Mouse (Mus musculus) ES-CJ7 (cell line): ENCODE data around the gene Cptp.
A peak's percentile ranks its signal among the peaks of the same experiment; 100 is the strongest.

Experiments
- DNase-seq: peaks from one replicate; pipeline ENCODE4 v3.0.0; 2011; ENCODE audit warnings: low read depth, low spot score

The Cptp gene

GRCm38 (mm10) chr4:155887674-155888073 lies 18.4 kb upstream of the Cptp start:
- DNase-seq: no peak

GRCm38 (mm10) chr4:155886330-155886729 lies 17.1 kb upstream of the Cptp start:
- DNase-seq: no peak

- no peak for DNase-seq
These were observed 14.3 kb upstream of the Cptp start for GRCm38 (mm10) chr4:155883587-155883986.

- DNase-seq: no peak
These were observed 2.2 kb upstream of the Cptp start for GRCm38 (mm10) chr4:155871404-155871803.

- no peak for DNase-seq
These were observed 484 bp downstream of the Cptp start for GRCm38 (mm10) chr4:155868614-155869298.

GRCm38 (mm10) chr4:155863001-155863400 lies 6.2 kb downstream of the Cptp start, which contains the start of gene Tas1r3:
Gene Tas1r3, minus strand, starts transcription at chr4:155863362.
- DNase-seq: no peak

GRCm38 (mm10) chr4:155861787-155862186 lies 7.5 kb downstream of the Cptp start:
- DNase-seq: no peak

GRCm38 (mm10) chr4:155859318-155859717 lies 9.9 kb downstream of the Cptp start:
- DNase-seq: peak; percentile 76

- DNase-seq: no peak
These were observed 12.4 kb downstream of the Cptp start for GRCm38 (mm10) chr4:155856881-155857280.

GRCm38 (mm10) chr4:155856071-155856470 lies 13.2 kb downstream of the Cptp start:
- DNase-seq: no peak

- no peak for DNase-seq
These were observed 14.2 kb downstream of the Cptp start for GRCm38 (mm10) chr4:155854991-155855390.

- DNase-seq: no peak
These were observed 15.8 kb downstream of the Cptp start for GRCm38 (mm10) chr4:155853421-155853820.

- DNase-seq: no peak
These were observed 17.3 kb downstream of the Cptp start for GRCm38 (mm10) chr4:155851951-155852411.

- no peak for DNase-seq
These were observed 17.9 kb downstream of the Cptp start for GRCm38 (mm10) chr4:155851368-155851767.

- DNase-seq: no peak
These were observed 19.3 kb downstream of the Cptp start for GRCm38 (mm10) chr4:155849792-155850451.

- no peak for DNase-seq
These were observed 19.8 kb downstream of the Cptp start for GRCm38 (mm10) chr4:155849391-155849790.

- DNase-seq: peak; percentile 41
These were observed 20.7 kb downstream of the Cptp start for GRCm38 (mm10) chr4:155848434-155849095.

GRCm38 (mm10) chr4:155847591-155848352 lies 21.5 kb downstream of the Cptp start:
- no peak for DNase-seq

- peak; percentile 83 for DNase-seq
These were observed 22.2 kb downstream of the Cptp start, which contains the start of gene Dvl1 for GRCm38 (mm10) chr4:155846871-155847578. Gene Dvl1, plus strand, starts transcription at chr4:155847402.

- no peak for DNase-seq
These were observed 26.0 kb downstream of the Cptp start for GRCm38 (mm10) chr4:155843231-155843630.

GRCm38 (mm10) chr4:155841651-155842270 lies 27.5 kb downstream of the Cptp start:
- peak; percentile 51 for DNase-seq
